Mouse (Mus musculus): ENCODE results near the gene Col5a3. TPM values are rescaled to one million over a fixed set of nuclear protein-coding genes. Genes with fewer than 3 reads are reported as not detected.

The Col5a3 gene
- 0.62 and 1.0 TPM in 2 replicates for polyA plus RNA-seq (2012; rRNA removed)

DNA sequence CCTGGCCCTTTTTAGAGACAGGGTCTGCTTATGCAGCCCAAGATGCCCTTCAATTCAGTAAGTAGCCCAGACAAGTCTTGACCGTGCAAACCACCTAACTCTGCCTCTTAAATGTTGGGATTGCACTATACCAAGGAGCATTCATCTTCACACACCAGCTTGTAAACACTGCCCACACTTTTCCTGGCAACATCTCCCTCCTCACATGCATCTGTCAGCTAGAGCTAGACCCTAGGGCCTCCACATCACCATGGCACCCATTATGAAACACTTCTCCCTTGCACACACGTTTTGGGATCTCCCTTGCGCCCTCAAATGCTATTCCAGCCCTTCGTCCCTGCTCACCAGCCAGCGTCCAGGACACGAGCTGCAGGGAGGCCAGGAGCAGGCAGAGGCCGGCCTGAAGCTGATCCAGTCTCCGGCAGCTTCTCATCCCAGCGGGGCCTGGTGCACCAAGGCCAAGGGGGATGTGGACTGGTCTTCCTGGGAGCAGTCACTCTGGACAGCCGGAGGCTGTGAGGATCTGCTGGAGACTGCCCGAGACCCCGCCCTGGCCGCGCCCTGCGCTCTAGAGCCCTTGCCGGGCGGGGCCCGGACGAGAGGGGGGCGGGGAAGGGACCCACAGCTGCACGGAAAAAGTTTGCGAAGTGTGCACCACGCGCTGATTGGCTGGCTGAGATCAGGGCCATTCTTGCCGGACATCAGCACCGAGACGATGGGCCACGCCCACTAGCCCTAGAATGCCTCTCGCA is at the start of gene Col5a3:
Col5a3 (minus strand) TSS at position 547 of the 752 bp plus-strand sequence.
- Histone ChIP-seq H3K27me3 (ENCODE audit: control insufficient read depth, insufficient read depth, low read length) (no peaks in the 10 kb centered on the region), H3K27ac (ENCODE audit: control insufficient read depth, insufficient read depth, low read depth, low read length) (no peak within 1 kb of the TSS), H3K36me3 (ENCODE audit: control insufficient read depth, insufficient read depth, low read length) (no peaks in the 10 kb centered on the region), H3K4me1 (ENCODE audit: control insufficient read depth, insufficient read depth, low read length) (peaks cover 4% of the 10 kb centered on the region), H3K4me3 (ENCODE audit: control insufficient read depth, low read depth, low read length) (no peak within 1 kb of the TSS)
- TF ChIP-seq POLR2A (IDR thresholded peaks at IDR 0.05; ENCODE audit: control insufficient read depth, low read depth, low read length) (no peak), CTCF (IDR thresholded peaks at IDR 0.05; ENCODE audit: control insufficient read depth, insufficient read depth, insufficient replicate concordance, low read depth, low read length) (no peak)

DNA sequence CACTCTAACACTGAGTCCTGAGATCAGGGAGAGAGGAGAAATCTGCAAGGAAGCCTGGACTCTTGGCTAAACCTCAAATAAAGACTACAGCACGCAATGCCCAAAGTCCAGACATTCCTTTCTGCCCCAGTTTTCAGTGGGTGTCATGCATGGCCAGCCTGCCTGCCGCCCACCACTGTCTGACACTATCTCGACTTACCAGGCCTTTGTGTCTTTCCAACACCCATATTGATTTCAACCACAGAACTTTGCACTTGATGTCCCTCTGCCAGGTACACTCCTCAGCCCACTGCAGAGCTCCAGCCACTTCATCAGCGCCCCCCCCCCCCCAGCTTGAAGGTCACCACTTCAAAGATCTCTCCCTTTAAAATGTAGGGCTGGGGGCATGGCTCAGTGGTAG is 47.4 kb upstream of the Col5a3 start:
- Histone ChIP-seq H3K27me3 (ENCODE audit: control insufficient read depth, insufficient read depth, low read length) (no peaks in the 10 kb centered on the region), H3K27ac (ENCODE audit: control insufficient read depth, insufficient read depth, low read depth, low read length) (no peak overlapping the region), H3K36me3 (ENCODE audit: control insufficient read depth, insufficient read depth, low read length) (no peaks in the 10 kb centered on the region), H3K4me3 (ENCODE audit: control insufficient read depth, low read depth, low read length) (no peak overlapping the region), H3K4me1 (ENCODE audit: control insufficient read depth, insufficient read depth, low read length) (no peaks in the 10 kb centered on the region)
- no peak for TF ChIP-seq CTCF (IDR thresholded peaks at IDR 0.05; ENCODE audit: control insufficient read depth, insufficient read depth, insufficient replicate concordance, low read depth, low read length)

DNA sequence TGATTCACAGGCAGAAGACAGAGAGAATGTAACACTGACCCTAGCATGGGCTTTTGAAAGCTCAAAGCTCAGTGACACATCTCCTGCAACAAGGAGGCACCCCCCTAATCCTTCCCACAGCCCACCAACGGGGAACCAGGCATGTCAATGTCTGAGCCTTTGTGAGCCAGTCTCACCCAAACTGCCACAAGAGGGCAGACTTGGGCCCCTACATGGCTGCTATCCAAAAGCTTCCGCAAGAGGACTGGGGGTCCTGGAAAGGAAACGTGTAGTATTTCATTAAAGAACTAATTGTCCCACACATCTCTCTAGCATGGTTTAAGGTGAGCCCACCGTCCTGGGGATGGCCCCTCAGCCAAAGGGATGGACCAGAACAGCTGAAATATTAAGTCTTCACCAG is 47.0 kb upstream of the Col5a3 start:
- Histone ChIP-seq H3K27me3 (ENCODE audit: control insufficient read depth, insufficient read depth, low read length) (no peaks in the 10 kb centered on the region), H3K27ac (ENCODE audit: control insufficient read depth, insufficient read depth, low read depth, low read length) (no peak overlapping the region), H3K4me1 (ENCODE audit: control insufficient read depth, insufficient read depth, low read length) (no peaks in the 10 kb centered on the region), H3K4me3 (ENCODE audit: control insufficient read depth, low read depth, low read length) (no peak overlapping the region), H3K36me3 (ENCODE audit: control insufficient read depth, insufficient read depth, low read length) (no peaks in the 10 kb centered on the region)
- TF ChIP-seq CTCF (IDR thresholded peaks at IDR 0.05; ENCODE audit: control insufficient read depth, insufficient read depth, insufficient replicate concordance, low read depth, low read length) = no peak
- no peak for TF ChIP-seq POLR2A (IDR thresholded peaks at IDR 0.05; ENCODE audit: control insufficient read depth, low read depth, low read length)

DNA sequence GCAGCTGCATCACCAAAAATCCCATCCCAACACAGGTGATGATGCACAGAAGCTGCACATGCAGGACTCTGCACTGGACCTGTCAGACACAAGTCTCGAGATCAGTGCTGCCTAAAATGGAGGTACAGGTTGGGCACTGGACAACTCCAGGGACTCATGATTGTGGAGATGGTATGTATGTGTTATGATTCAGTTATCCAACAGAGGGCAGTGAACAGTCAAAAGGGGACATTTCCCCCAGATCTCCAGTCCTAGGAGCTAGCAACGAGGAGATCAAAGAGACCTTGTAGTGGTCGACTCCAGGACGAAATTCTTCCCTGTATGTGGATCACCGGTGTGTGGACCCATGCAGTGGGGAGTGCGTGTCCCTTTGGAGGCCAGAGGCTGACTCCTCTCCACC is 45.1 kb upstream of the Col5a3 start:
- H3K27me3 ChIP-seq (ENCODE audit: control insufficient read depth, insufficient read depth, low read length) = no peaks in the 10 kb centered on the region
- H3K4me1 ChIP-seq (ENCODE audit: control insufficient read depth, insufficient read depth, low read length) = no peaks in the 10 kb centered on the region
- TF ChIP-seq CTCF (IDR thresholded peaks at IDR 0.05; ENCODE audit: control insufficient read depth, insufficient read depth, insufficient replicate concordance, low read depth, low read length) (no peak), POLR2A (IDR thresholded peaks at IDR 0.05; ENCODE audit: control insufficient read depth, low read depth, low read length) (no peak)
- no peak overlapping the region for H3K4me3 ChIP-seq (ENCODE audit: control insufficient read depth, low read depth, low read length)
- no peaks in the 10 kb centered on the region for H3K36me3 ChIP-seq (ENCODE audit: control insufficient read depth, insufficient read depth, low read length)
- H3K27ac ChIP-seq (ENCODE audit: control insufficient read depth, insufficient read depth, low read depth, low read length) = no peak overlapping the region

DNA sequence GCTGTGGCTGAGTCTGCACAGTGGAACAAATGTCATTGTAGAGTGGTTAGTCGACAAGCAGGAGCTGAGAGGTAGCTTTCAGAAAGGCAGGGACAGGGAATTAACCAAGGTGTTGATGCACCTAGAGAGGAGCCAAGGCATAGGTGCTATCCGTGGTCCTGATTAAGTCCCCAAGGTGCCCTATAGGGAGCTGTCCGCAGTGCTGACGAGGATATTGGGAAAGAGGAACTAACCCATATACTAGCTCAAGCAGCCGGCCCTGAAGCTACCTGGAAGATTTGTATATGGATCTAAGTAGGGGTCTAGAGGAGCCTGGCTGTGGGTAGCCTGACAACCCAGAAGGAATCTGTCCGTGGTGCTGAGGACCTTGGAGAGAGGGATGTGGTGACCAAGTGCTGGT is 42.3 kb upstream of the Col5a3 start:
- H3K27ac ChIP-seq (ENCODE audit: control insufficient read depth, insufficient read depth, low read depth, low read length) = no peak overlapping the region
- no peaks in the 10 kb centered on the region for H3K4me1 ChIP-seq (ENCODE audit: control insufficient read depth, insufficient read depth, low read length)
- TF ChIP-seq POLR2A (IDR thresholded peaks at IDR 0.05; ENCODE audit: control insufficient read depth, low read depth, low read length) = no peak
- TF ChIP-seq CTCF (IDR thresholded peaks at IDR 0.05; ENCODE audit: control insufficient read depth, insufficient read depth, insufficient replicate concordance, low read depth, low read length) = no peak
- H3K4me3 ChIP-seq (ENCODE audit: control insufficient read depth, low read depth, low read length) = no peak overlapping the region
- no peaks in the 10 kb centered on the region for H3K36me3 ChIP-seq (ENCODE audit: control insufficient read depth, insufficient read depth, low read length)
- H3K27me3 ChIP-seq (ENCODE audit: control insufficient read depth, insufficient read depth, low read length) = no peaks in the 10 kb centered on the region

DNA sequence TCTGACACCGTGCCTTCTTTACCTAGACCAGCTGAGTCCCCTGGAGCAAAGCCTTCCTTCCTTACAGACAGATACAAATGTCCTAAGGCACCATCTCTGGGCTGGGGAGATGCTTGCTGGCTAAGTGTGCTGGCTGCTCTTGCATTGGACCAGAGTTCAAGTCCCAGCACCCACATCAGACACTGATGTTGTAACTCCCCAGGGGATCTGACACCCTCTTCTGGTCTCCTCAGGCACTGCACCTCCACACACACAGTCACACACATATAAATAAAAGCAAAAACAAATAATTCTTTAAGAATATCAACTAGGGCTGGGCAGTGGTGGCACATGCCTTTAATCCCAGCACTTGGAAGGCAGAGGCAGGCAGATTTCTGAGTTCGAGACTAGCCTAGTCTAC is 35.3 kb upstream of the Col5a3 start:
- no peaks in the 10 kb centered on the region for H3K36me3 ChIP-seq (ENCODE audit: control insufficient read depth, insufficient read depth, low read length)
- TF ChIP-seq POLR2A (IDR thresholded peaks at IDR 0.05; ENCODE audit: control insufficient read depth, low read depth, low read length) (no peak), CTCF (IDR thresholded peaks at IDR 0.05; ENCODE audit: control insufficient read depth, insufficient read depth, insufficient replicate concordance, low read depth, low read length) (no peak)
- H3K27ac ChIP-seq (ENCODE audit: control insufficient read depth, insufficient read depth, low read depth, low read length) = no peak overlapping the region
- no peak overlapping the region for H3K4me3 ChIP-seq (ENCODE audit: control insufficient read depth, low read depth, low read length)
- H3K4me1 ChIP-seq (ENCODE audit: control insufficient read depth, insufficient read depth, low read length) = no peaks in the 10 kb centered on the region
- H3K27me3 ChIP-seq (ENCODE audit: control insufficient read depth, insufficient read depth, low read length) = no peaks in the 10 kb centered on the region

DNA sequence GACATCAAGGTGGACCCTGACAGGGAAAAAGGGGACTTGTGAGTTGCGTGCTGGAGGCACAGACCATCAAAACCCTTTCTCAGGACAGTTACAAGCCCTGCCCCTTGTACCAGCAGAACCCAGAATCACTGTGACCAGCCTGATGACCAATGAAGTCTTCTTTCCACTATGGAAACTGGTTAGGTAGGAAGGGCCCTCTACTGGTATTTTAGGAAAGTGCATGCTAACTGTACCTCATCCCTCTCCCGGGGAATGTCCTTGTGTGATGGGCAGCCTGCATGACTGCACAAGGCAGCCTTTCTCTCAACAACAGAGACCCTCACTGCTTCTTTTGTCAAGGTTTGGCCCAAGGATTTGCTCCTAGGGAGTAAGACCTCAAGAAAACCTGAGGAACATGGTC is 27.8 kb upstream of the Col5a3 start:
- TF ChIP-seq CTCF (IDR thresholded peaks at IDR 0.05; ENCODE audit: control insufficient read depth, insufficient read depth, insufficient replicate concordance, low read depth, low read length) (no peak), POLR2A (IDR thresholded peaks at IDR 0.05; ENCODE audit: control insufficient read depth, low read depth, low read length) (no peak)
- Histone ChIP-seq H3K36me3 (ENCODE audit: control insufficient read depth, insufficient read depth, low read length) (no peaks in the 10 kb centered on the region), H3K4me1 (ENCODE audit: control insufficient read depth, insufficient read depth, low read length) (no peaks in the 10 kb centered on the region), H3K27me3 (ENCODE audit: control insufficient read depth, insufficient read depth, low read length) (no peaks in the 10 kb centered on the region), H3K27ac (ENCODE audit: control insufficient read depth, insufficient read depth, low read depth, low read length) (no peak overlapping the region), H3K4me3 (ENCODE audit: control insufficient read depth, low read depth, low read length) (no peak overlapping the region)
